10 mouse cellular contexts compared by ENCODE assay signal in genomic region chr12:44675003-44675402, GRCm38 (mm10).
DNase-seq lines count a peak whose midpoint lies in the region; ATAC-seq lines count a peak whose summit lies in the region.
"Had no signal": no experiment of that assay in that cellular context is flagged by ENCODE, and none has a peak within 500 bp of the region (broad histone marks: within the 10 kb centered on the region; RNA-seq: fewer than 3 reads in every experiment).

No protein-coding gene starts in this region.

- intact Hi-C loops in heart, postnatal 10 days (cut with DNase I) = no loop called here

- H3K9ac ChIP-seq in midbrain, embryonic 14.5 days (replicated peaks; ENCODE audit: low read length) = no peak overlapping the region
- H3K9ac ChIP-seq in midbrain, embryonic 16.5 days (ENCODE audit: low read depth, low read length) = no peak overlapping the region
- H3K9ac ChIP-seq in forebrain, embryonic 11.5 days (ENCODE audit: low read length) = no peak overlapping the region
- H3K9ac ChIP-seq: forebrain, embryonic 15.5 days; liver, embryonic 15.5 days had no signal

- no peaks in the 10 kb centered on the region for H3K27me3 ChIP-seq in midbrain, embryonic 14.5 days (ENCODE audit: control insufficient read depth, insufficient read depth, low read length)
- no peaks in the 10 kb centered on the region for H3K27me3 ChIP-seq in midbrain, embryonic 16.5 days (ENCODE audit: control insufficient read depth, insufficient read depth, low read depth, low read length)
- H3K27me3 ChIP-seq in forebrain, embryonic 11.5 days (ENCODE audit: control insufficient read depth, insufficient read depth, low read length) = no peaks in the 10 kb centered on the region
- H3K27me3 ChIP-seq: forebrain, embryonic 15.5 days; liver, embryonic 15.5 days had no signal

- H3K27ac ChIP-seq in midbrain, embryonic 14.5 days (replicated peaks; ENCODE audit: low read depth, low read length) = no peak overlapping the region
- H3K27ac ChIP-seq in midbrain, embryonic 16.5 days (ENCODE audit: low read length) = no peak overlapping the region
- H3K27ac ChIP-seq in forebrain, embryonic 11.5 days (ENCODE audit: low read depth, low read length) = no peak overlapping the region
- H3K27ac ChIP-seq: forebrain, embryonic 15.5 days; liver, embryonic 15.5 days had no signal

- no peak for ATAC-seq in midbrain, embryonic 14.5 days (ENCODE audit: low FRiP score, low TSS enrichment)
- no peak for ATAC-seq in midbrain, embryonic 16.5 days
- no peak for ATAC-seq in forebrain, embryonic 11.5 days (replicated peaks; ENCODE audit: low FRiP score)
- ATAC-seq: forebrain, embryonic 15.5 days had no signal

- H3K4me1 ChIP-seq in midbrain, embryonic 14.5 days (ENCODE audit: control insufficient read depth, insufficient read depth, low read length) = no peaks in the 10 kb centered on the region
- no peaks in the 10 kb centered on the region for H3K4me1 ChIP-seq in midbrain, embryonic 16.5 days (ENCODE audit: control insufficient read depth, insufficient read depth, low read length)
- no peaks in the 10 kb centered on the region for H3K4me1 ChIP-seq in forebrain, embryonic 11.5 days (replicated peaks; ENCODE audit: control insufficient read depth, insufficient read depth, low read length)
- H3K4me1 ChIP-seq: forebrain, embryonic 15.5 days; liver, embryonic 15.5 days had no signal

- H3K9me3 ChIP-seq in midbrain, embryonic 14.5 days (ENCODE audit: control insufficient read depth, low read length) = no peaks in the 10 kb centered on the region
- H3K9me3 ChIP-seq in midbrain, embryonic 16.5 days (replicated peaks; ENCODE audit: control insufficient read depth, low read length, poor library complexity, severe bottlenecking) = no peaks in the 10 kb centered on the region
- no peaks in the 10 kb centered on the region for H3K9me3 ChIP-seq in forebrain, embryonic 11.5 days (ENCODE audit: control insufficient read depth, low read length)
- H3K9me3 ChIP-seq: forebrain, embryonic 15.5 days; liver, embryonic 15.5 days had no signal

- peak; percentile 50 for DNase-seq in heart, adult 11 months
- DNase-seq in heart, postnatal 10 days = no peak
- peak; percentile 45 for DNase-seq in midbrain, embryonic 14.5 days
- peak; percentile 48 for DNase-seq in embryo, embryonic 10 days (ENCODE audit: low spot score)
- DNase-seq in retina, embryonic 14.5 days (ENCODE audit: low spot score) = peak; percentile 57
- no peak for DNase-seq in forebrain, embryonic 11.5 days (ENCODE audit: low spot score)
- no peak for DNase-seq in adipocyte (ENCODE audit: low spot score)

- no peak overlapping the region for H3K4me3 ChIP-seq in midbrain, embryonic 14.5 days (replicated peaks; ENCODE audit: low read depth, low read length)
- H3K4me3 ChIP-seq in midbrain, embryonic 16.5 days (ENCODE audit: low read depth, low read length) = no peak overlapping the region
- no peak overlapping the region for H3K4me3 ChIP-seq in forebrain, embryonic 11.5 days (ENCODE audit: low read depth, low read length)
- H3K4me3 ChIP-seq: forebrain, embryonic 15.5 days; liver, embryonic 15.5 days had no signal

- no peak overlapping the region for H3K4me2 ChIP-seq in midbrain, embryonic 14.5 days (ENCODE audit: low read length)
- H3K4me2 ChIP-seq in midbrain, embryonic 16.5 days (ENCODE audit: low read length) = no peak overlapping the region
- H3K4me2 ChIP-seq in forebrain, embryonic 11.5 days (ENCODE audit: low read depth, low read length, severe bottlenecking) = no peak overlapping the region
- H3K4me2 ChIP-seq: forebrain, embryonic 15.5 days; liver, embryonic 15.5 days had no signal

- no peaks in the 10 kb centered on the region for H3K36me3 ChIP-seq in midbrain, embryonic 14.5 days (ENCODE audit: control insufficient read depth, insufficient read depth, low read length)
- H3K36me3 ChIP-seq in midbrain, embryonic 16.5 days (ENCODE audit: control insufficient read depth, insufficient read depth, low read length) = no peaks in the 10 kb centered on the region
- no peaks in the 10 kb centered on the region for H3K36me3 ChIP-seq in forebrain, embryonic 11.5 days (ENCODE audit: control insufficient read depth, insufficient read depth, low read length)
- H3K36me3 ChIP-seq: forebrain, embryonic 15.5 days; liver, embryonic 15.5 days had no signal

Comparison
In these comparisons a context has a peak if more than half of its experiments do, and no peak if none do; other contexts are left out.
1. DNase-seq: peak in heart, adult 11 months (single experiment), midbrain, embryonic 14.5 days (single experiment), embryo, embryonic 10 days (single experiment) and retina, embryonic 14.5 days (single experiment); none in heart, postnatal 10 days (0 of 2), forebrain, embryonic 11.5 days (single experiment) and adipocyte (single experiment).